Mouse (Mus musculus): Measurements from ENCODE around the gene Pth1r.

The Pth1r gene

DNA sequence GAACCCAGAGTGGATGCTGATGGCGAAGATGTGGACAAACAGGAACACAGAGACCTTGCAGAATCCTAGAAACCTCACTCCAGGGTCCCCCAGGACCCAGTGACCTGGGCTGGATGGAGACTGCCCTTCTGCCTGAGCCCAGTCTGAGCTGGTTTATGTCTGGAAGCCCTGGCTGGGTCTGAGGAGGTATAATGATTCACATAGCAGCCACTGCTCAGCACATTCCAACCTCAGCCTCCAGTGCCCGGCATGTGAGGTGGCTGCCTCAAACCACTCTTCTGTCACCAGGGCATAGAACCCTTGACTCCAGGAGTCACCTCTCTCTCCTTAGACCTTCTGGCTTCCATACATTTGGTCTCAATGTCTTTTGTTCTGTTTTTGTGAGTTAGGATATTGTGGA, 1.5 kb upstream of the Pth1r start:
- DNase-seq: peak; percentile 49 to 72

DNA sequence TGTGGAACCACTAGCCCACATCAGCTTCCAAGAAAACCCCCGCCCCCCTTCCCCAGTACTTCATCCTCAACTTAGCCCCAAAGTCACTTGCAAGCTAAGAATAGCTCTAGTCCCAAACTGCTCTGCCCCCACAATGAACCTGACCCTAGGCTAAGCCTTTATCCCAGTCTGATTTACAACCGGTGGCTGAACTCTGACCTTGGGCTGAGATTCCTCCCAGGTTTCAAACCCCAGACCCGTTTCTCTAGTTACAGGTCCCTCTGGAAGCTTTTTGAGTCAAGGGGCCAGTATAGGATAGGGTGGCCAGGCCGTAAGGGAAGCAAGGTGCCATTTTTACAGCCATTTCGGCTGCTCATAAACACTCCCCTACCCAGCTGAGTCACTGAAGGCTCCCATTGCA, 707 bp downstream of the Pth1r start:
- DNase-seq: no peak

DNA sequence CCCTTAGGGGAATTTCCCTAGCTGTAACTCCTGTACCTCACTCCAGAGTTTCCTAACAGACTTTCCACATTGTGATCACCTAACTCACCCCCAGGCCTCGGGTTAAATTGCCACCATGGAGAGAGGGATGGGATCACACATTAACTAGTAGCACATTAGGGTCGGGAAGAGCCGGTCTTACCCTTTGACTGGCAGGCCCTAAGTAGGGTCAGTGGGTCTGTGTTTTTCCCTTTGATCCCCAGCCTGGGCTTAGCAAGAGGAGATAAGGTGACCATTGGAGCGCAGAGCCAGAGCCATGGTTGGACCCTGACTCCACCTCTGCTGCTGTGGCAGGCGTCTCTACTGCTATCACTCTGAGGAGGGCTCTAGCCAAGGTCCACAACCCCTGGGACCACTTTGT, 1.2 kb downstream of the Pth1r start:
- DNase-seq: peak; percentile 34 to 60

DNA sequence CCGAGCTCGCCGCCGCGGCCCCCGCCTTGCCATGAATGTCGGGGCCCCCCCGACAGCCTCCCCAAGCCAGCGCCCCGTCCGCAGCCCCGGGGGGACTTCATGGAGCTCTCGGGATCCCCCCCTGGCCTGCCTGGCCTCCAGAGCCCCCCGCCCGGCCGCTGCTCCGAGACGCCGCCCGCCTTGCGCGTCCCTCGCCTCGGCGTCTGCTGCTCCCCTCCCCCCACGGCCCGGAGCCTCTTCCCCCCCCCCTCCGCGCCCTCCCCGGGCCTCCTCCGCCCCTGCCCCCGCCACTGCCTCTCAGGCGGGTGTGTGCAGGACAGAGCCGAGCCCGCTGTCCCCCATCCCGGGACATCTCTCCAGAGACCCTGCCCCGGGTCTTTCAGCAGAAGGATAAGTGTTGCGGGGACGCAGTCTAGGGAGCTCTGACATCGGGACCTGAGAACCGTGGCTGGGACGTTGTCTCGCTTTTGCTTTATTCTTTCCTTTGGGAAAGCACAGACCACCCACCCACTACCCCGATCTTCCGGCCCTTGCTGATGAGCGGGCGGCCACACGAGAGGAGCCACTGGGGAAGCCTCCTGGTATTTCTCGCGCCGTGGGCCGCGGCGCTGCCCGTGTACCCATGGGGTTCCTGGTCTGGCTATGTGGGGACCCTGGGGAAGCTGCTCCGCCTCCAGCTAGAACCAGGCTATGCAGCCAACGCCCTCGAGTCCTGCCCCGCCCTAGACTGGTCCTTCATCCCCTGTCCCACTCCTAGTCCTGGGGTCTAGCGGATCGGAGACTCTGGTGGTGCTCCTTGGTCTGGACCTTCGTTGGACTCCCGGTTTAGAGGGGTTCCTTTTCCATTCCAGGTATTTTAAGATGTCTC, 3.3 kb downstream of the Pth1r start:
- peak; percentile 77 to 85 for DNase-seq

DNA sequence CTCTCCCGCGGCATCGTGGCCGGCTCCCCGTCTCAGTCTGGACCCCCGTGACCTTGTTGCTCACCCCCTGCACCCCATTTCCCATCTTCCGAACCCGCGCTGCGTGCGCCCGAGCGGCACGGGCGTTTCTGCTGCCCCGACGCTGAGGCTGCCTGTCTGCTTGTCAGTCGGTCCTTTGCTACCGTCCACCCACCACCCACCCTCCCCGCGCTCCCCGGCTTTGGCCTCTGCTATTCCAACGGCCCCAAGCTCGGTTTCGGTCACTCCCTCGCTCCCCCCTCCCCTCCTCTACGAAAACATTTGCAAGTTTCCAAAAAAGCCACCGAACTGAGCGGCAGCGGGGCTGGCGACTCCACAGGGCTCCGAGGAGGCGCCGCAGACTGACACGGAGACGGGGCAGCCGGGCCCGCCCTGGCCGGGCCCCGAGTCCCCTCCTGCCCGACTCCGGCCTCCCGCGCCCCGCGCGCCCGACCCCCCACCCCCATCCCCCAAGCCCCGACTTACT, 3.9 kb downstream of the Pth1r start:
- peak; percentile 72 to 80 for DNase-seq

DNA sequence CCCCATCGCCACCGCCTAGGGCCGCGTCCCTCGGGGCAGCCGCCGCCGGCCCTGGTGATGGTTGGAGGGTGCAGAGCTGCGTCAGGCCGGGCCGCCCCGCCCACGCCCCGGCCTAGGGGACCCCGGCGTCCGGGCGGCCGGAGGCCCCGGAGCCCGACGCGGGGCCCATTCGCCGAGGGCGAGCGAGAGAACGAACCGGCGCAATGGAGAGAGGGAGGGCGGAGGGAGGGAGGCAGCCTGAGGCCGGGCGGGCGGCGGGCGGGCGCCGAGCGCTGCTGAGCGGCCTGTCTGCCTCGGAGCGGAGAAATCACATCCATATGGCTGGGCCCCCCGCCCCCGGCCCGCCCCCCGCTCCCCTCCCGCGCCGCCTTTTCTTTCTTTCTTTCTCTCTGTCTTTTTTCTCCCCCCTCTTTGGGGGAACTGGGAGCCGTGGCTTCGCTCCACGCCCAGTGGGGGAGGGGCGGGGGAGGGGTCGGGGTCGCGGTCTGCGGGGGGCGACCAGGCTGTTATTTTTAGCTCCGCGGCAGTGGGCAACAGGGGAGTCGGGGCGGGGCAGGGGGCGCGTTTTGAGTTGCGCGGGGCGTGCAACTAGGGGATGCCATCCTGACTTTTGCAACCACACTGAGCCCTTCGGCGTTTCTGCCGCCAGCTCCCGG, 4.5 kb downstream of the Pth1r start:
- DNase-seq: peak; percentile 71 to 77

DNA sequence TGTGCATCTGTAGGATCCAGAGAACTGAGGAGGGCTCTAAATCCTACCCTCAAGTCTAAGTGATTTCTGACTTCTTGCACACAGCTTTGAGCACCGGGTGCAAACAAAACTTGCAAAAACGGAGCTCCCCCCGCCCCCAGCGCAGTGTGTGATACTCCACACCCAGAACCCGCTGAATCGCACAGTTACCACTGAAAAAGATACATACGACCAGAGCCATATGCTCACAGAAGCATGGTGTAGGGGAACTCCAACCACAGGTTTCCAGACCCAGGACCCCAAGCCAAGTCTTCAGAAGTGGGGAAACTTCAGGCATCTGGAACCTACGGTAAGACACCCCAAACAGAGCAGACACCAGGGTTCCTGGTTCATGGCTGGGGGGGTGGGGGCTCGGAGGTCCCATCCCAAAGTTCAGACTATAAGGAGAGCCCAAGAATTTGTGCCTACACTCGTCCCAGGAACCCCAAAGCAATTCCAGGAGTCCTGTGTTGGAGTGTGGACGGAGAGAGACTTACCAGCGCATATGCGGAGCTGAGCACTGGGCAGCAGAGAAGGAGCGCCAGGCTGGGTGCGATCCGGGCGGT, 5.1 kb downstream of the Pth1r start, which contains the start of gene Myl3:
TSS of gene Myl3 (plus strand) at position 151 of the 584 bp plus-strand sequence.
- DNase-seq: no peak

DNA sequence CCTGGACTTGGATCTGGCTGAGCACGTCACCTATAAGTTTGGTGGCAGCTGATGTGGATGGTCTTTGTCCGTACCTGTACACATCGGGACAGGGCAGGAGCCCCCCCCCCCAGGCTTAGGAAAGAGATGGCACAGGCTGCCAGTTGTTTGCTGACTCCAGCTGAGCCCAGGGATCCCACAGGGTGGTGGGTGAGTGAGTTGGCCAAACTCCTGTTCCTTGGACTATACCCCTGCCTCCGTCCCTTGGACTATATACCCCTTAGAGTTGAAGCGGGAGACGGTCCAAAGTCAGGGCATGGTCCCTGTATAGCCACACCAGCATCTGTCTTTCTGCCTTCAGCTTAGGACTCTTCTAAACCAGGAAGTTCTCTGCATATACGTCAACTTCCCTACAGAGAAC, 7.0 kb downstream of the Pth1r start:
- no peak for DNase-seq

DNA sequence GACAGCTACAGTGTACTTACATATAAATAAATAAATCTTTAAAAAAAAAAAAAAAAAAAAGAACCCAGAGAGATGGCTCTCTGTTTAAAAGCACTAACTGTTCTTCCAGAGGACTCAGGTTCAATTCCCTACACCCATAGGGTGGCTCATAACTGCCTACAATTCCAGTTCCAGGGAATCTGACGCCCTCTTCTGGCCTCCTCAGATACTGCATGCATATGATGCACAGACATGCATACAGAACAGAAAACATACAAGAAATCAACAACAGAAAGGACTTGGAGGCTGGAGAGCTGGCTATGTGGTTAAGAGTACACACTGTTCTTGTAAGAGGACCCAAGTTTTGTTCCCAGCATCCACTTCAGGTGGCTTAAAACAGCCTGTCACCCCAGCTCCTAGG, 8.9 kb downstream of the Pth1r start:
- DNase-seq: no peak

DNA sequence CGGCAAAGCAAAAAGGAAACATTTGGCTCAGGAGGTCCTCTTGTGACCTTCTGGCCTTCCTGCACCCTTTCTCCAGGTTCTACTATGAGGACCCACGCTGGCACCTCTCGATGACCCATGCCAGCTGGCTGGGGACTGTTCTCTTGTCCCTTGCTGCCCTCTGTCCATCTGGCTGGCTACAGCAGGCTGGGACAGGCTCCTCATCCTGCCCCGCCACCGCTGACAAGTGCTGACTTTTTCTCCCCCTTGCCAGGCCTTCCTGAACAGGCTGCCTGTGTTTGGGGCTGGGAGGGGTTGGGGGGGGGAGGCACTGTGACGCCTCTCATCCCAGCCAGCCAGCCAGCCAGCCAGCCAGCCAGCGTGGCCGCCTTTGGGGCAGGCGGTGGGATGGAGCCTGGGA, 10.6 kb downstream of the Pth1r start:
- peak; percentile 53 to 64 for DNase-seq

DNA sequence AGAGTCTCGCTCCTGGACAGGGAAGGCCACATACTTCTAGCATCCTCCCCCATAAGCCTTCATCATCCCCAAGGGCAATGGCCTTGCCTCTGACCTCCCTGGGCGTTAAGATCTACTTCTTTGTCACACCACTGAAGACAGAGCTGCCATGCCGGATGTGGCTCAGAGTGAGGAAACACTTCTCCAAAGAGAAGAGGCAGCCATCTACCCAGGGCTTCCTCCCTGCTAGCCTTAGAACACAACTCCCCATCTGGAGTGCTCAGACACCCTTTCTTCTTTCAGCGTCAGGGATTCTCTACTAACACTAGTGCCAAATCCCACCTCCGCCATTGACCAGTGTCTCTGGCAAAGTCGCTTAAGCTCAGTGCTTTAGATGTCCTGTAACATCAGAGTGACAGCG, 12.8 kb downstream of the Pth1r start:
- no peak for DNase-seq

DNA sequence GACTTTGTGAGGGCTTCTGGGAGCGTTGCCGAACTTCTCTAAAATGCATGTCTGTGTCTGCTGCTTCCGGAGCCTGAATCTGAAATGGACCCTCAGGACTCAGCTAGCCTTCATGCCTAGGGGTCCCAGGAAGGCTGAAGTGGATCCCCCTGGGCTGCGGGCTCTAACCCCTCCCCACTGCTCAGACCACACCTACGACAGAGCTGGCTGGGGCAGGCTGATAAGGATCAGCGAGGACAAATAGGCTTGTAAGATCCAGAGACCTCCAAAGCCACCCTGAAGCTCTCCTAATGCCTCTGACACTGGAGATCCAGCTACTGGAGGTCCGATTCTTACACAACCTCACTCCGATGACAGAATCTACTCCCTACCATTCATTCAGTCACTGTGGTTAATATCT, 13.8 kb downstream of the Pth1r start:
- DNase-seq: no peak

DNA sequence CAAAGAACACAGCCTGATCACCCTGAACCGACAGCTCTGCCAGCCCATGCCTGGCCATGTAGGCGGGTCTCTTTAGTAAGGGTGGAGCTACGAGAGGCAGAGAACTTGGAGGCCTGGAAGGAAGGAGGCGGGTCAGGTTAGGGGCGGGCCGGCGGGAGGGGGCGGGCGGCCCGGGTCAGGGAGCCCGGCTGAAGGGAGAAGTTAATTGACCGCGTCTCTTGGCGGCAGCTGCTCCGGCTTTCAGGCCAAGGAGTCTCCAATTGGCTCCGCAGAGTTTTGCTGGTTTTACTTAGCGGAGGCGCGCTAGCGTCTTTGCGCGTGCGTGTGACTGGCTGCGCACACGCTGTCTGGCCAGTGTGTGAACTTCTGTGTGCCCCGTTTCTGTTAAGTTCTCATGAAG, 14.3 kb downstream of the Pth1r start:
- peak; percentile 87 to 92 for DNase-seq

DNA sequence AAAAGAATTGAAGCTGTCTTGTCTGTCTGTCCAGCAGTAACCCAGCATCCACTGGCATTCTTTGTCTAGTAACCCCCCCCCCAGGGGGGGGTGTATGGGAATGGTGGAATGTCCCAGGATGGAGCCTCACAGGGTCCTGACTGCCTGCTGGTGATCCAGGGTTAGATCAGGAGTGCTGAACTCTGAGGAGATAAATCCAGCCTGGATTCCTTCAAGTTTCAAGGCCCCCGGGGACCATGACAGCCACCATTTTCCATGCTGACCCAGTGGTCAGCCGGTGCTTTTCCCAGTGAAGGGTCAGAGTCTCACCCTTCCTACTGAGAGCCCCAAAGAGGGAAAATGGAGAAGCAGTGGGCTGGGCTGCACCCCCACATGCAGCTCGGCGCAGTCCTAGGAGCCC, 15.1 kb downstream of the Pth1r start:
- DNase-seq: no peak

DNA sequence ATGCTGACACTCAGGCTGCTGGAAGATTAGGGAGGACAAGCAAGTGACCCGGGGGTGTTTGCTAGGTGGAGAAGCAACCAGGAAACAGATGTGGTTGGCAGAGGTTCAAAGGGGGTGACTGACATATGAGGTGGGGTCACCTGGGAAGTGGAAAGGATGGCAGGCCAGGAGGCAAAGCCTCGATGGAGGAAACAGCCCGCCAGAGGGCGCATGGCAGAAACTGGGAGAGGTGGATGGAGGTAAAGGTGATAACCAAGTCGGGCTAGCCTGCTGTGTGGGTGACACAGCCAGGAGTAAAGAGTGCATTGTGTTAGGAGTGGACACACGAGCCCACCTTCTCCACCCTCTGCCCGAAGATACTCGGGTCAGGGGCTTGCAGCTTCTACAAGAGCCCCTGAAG, 17.1 kb downstream of the Pth1r start:
- peak; percentile 83 for DNase-seq

DNA sequence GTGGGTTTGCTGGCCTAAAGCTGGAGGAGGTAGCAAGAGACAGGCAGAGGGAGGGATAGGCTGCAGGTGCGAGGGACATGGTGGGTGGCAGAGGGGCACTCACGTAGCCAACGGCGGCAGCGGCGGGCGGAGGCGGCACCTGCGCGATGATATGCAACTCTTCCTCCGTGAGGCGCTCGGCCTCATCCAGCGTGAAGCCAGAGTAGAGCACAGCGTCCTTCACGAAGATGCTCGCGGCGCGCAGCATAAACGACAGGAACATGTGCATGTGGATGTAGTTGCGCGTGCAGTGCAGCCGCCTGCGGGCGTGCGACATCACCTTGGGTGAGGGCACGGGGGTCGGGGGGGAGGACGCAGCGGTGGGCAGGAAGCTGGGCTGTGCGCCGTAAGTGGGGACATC, 20.1 kb downstream of the Pth1r start:
- no peak for DNase-seq

DNA sequence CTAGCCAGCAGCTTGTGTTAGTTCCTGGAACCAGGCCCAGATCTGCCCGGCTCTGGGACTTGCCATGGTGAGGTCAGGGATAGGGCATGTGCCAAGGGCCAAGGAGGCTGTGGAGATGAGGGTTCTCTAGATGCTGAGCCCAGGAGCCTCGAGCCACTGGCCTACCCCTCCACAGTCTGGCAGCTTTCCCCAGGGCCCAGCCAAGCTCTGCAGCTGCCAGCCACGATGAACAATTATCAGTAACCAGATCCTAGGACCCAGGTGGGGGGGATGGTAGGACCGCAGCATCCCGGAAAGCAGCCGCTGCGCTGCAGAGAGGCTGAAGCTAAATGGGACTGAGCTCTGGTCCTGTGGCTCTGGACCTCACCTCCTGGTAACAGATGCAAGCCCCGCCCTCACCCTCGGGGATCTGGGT, 21.2 kb downstream of the Pth1r start:
- DNase-seq: peak; percentile 44 to 66

DNA sequence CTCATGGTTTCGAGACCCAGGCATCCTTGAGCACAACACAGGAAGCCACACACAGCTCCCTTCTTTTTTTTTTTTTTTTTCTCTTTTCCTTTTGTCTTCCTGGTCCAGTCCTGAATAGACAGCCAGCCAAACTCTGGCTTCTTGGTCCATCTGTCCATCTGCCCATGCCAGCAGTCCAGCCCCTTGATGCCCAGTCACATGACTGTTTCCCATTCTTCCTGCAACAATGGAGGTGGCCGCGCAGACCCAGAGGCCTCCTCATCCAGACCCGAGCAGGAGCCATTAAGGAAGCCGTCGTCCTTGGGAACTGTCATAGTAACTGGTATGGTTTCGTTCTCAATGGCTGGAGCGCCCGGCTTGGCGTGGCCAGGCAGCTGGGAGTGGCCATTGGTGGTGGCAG, 24.9 kb downstream of the Pth1r start:
- DNase-seq: peak in 1 of 2 experiments; percentile 10

DNA sequence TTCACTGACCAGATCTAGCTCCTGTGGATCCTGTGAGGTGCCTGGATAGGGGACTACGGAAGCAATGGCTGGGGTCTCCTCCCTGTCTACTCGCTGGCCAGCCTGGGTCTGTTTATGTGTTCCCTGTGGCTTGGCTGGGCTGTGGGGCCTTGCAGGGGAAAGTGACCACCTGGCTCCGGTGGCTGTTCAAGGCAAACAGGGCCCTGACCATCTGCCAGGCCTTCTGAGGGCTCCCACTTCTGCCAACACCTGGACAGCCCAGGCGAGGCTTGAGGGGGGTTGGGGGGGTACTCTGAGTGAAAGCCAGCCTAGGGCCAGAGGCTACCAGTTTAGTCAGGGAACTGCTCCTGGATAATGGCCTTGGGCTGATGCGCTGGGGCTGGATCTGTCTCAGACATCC, 27.0 kb downstream of the Pth1r start:
- no peak for DNase-seq

DNA sequence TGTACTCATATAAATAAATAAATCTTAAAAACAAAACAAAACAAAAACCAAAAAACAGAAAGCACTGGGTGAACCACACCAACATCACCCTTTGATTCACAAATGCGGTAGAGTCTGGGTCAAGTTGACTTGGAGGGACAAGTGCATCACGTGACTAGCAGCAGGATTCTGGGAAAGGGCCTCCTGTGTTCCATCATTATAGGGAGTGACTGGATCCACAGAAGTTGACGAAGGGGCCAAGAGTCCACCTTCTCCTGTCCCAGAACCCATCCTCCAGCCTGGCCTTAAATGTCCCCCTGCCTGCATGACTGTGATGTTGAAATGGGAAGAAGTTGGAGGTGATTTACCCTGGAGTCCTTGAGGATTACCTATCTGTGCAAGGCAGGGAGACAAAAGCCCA, 28.1 kb downstream of the Pth1r start:
- DNase-seq: no peak

DNA sequence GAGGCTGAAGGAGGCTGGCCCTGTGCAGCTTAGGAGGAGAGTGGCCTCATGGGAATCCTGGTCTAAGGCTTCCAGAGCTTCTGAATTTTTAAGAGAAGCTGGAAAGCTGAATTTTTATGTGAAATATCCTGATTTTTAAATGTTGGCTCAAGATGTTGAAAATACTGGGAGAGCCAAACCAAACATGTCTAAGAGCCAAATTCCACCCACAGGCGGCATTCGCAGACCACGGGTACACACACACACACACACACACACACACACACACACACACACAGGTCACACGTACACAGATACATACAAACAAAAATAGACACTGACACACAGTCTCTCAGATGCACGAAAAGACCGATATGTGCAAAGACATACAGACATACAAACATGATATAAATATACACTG, 28.9 kb downstream of the Pth1r start:
- no peak for DNase-seq

DNA sequence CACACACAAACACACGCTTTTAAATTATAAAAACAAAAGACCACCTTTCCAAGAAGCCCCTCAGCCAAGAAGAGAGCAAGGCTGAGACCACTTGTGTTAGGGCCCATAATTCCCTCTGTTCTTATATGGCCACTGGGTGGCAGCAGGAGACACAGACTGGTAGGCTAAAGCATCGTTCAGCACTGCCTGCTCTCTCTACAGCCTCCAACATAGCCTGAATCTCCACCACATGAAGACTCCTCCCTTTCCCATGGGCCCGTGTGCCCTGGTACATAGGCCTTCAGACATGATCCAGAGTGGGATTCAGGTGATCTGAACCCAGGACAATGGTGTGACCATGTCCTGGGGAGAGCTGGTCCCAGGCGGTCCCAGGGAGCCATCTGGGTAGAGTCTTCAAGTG, 30.2 kb downstream of the Pth1r start:
- peak; percentile 75 to 84 for DNase-seq

DNA sequence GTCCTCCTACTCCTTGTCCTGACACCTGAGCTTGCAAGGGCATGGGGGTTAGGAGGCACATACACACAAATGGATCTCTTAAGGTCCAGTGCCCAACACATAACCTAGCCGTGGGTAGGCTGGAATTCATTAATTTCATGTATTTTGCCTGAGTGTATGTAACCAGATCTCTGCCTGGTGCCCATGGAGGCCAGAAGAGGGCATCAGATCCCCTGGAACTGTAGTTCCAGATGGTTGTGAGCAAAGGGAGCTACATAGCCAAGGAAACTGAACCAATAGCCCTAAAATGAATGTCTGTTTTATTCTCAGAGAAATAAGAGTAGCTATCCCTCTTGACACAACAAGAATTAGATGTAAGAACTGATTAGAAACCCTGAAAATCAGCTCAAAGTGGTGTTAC, 31.5 kb downstream of the Pth1r start:
- no peak for DNase-seq

DNA sequence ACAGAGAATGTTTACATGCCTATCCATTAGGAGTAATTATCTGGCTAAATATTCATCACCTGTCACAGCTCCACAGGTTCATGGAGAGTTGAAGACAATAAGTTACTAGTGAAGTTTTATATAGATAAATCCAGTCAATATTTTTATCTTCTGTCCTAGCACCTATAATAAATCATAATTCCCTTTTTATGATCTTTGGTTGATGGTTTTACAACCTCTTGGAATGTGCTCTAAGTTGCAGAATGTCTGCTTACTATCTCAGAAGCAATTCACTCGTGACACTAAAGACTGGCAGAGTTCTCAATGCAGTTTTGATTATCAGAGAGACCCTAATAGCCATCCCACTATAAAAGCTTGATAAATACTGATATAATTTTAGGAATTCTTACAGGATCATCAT, 33.6 kb downstream of the Pth1r start:
- DNase-seq: no peak
